Mouse (Mus musculus): ENCODE measurements at regions not wholly inside any gene's neighbourhood (a gene's known extent, or its start where the extent isn't known, plus 50 kb on each side); places are given as distances from the start of the nearest gene placed in this dataset.
"Not testable (repeated sequence)": the region's sequence is repeated elsewhere in the genome, so short reads cannot be mapped to it uniquely, and the experiment has no call there.

- intact Hi-C loops (cut with DNase I), result no loop called here
Measured at GRCm38 (mm10) chr10:104592009-104592603, 398.3 kb downstream of the Gm4340 start.

GRCm38 (mm10) chr10:104595920-104596319 lies 402.1 kb downstream of the Gm4340 start:
- intact Hi-C loops (cut with DNase I), result no loop called here
- DNase-seq (ENCODE audit: low spot score in 2 of 2), result peak in 1 of 2 experiments; percentile 5

More at GRCm38 (mm10) chr10:104592009-104592603, 398.3 kb downstream of the Gm4340 start:
- DNase-seq (ENCODE audit: low spot score in 2 of 2), result no peak

DNA sequence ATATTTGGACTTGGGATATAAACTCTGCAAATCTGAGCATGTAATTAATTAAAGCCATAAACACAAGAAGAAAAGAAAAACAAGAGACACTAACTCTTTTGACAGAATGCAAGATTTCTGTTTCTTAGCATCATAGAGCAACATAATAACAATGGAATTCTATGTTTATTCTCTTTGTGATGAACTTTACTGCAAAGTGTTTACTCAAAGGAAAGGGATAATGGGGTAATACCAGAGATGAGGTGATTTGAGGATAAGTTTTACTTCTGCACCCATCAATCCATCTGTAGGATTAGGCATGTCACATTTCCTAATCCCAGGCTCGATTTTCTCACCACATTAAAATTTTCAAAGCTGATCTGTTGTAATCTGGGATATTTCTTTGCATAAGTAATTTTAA lies 433.8 kb downstream of the Gm4340 start:
- DNase-seq (ENCODE audit: low spot score in 2 of 2), result no peak
- intact Hi-C loops (cut with DNase I), result no loop called here

DNA sequence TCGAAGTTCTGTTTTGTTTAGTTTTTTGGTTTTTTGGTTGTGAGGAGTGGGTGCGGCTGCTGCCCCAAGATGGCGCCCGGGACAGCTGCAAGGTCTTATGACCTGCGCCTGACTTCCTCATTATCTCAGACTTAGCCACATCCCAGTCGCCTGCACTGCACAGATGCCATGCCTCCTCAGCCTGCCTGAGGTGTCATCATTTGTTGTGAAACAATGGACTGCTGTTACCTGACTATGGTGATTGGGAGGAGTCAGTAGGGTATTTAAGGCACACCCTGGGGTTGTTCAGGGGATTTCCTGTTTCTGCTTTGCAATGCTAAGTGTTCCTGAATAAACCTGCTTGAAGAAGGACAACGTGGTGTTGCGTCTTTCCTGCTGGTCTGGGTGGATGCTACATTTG lies 457.2 kb downstream of the Gm4340 start:
- intact Hi-C loops (cut with DNase I), result no loop called here
- DNase-seq (ENCODE audit: low spot score in 2 of 2), result no peak

DNA sequence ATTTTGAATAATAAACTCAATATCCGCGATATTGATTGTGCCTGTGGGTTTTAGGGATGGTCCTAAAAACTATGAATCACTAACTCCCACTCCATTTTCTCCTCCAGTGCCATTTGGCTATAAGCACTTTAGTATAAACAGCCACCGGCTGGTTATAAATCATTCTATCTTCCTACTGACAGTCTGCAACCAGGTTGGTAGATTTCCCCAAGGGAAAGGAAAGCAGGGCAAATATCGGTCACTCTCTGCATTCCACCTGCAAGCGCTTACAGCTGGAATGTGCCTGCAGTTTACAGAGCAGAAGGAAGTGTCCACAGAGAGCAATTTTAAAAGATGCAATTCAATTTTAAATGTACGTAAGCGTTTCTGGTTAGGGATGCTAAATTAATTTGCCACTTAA lies 466.5 kb downstream of the Gm4340 start:
- intact Hi-C loops (cut with DNase I), result no loop called here
- DNase-seq (ENCODE audit: low spot score in 2 of 2), result no peak

- intact Hi-C loops (cut with DNase I), result no loop called here
- no peak for DNase-seq (ENCODE audit: low spot score in 2 of 2)
Measured at GRCm38 (mm10) chr10:104661672-104662071, 467.8 kb downstream of the Gm4340 start.

GRCm38 (mm10) chr10:104668286-104668685 lies 474.4 kb downstream of the Gm4340 start:
- intact Hi-C loops (cut with DNase I), result no loop called here
- no peak for DNase-seq (ENCODE audit: low spot score in 2 of 2)

DNA sequence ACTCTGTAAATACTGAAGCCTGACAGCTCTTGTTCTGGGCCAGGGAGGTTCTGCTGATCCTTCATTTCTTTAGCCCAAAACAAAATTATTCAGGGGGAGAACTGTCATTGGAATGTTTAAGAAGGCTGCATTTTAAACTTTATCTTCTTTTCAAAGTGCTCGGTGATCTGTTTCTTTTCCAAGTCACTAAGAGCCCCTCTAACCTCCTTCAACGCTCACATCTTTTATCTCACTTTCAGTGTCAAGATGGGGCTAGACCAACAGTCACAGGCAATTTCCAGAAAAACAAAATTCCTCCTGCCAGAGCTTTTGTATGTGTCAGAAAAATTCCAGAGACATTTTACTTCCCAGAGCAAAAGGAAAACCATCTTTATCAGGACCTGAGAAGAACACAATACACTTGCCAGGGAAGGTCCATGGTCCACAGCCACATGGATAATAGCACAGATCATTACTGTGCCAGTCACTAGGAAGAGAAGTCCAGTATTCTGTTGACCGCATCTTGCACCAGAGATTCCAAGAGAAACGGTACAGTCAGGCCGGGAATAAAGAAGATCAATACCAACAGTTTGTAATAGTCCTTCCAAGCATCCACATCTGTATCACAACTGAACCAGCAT lies 491.0 kb downstream of the Gm4340 start:
- intact Hi-C loops (cut with DNase I), result no loop called here
- no peak for DNase-seq (ENCODE audit: low spot score in 2 of 2)

GRCm38 (mm10) chr10:104685857-104686256 lies 492.0 kb downstream of the Gm4340 start:
- intact Hi-C loops (cut with DNase I), result no loop called here
- DNase-seq (ENCODE audit: low spot score in 2 of 2), result no peak

DNA sequence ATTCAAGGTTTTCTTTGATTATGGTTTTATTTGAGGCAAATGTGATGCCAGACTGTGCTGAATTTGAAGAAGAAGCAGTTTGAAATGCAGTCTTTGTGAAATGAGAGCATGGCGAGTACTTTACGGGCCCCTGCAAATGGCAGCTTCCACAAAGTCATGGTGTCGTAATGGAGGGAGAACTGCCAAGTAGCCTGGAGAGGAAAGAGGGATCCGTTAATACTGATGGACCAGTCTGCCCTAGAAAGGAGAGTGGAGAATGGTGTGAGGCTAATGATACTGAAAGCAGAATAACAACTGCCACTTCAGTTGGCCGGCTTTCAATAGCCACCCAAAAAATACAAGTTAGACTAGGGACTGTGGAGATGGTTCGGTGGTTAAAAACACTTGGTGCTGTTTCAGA lies 492.8 kb downstream of the Gm4340 start:
- intact Hi-C loops (cut with DNase I), result no loop called here
- DNase-seq (ENCODE audit: low spot score in 2 of 2), result no peak

DNA sequence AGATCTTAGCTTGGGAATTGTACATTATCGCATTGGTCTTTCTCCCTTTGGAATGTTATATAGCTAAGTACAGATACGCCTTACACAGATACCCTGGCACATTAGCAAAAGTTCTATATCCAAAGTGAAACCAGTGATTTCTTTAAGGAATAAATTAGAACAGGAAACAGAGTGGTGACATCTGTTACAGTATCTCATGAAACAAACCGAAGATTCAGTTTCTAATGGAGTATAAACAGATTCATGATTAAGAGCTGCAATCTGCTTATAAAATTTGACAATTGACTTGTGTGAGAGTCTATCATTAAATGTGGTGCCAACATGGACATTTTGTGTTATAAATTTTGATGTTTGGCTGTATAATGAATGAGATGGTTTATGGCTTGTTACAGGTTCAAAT lies 501.1 kb downstream of the Gm4340 start:
- intact Hi-C loops (cut with DNase I), result no loop called here
- no peak for DNase-seq (ENCODE audit: low spot score in 2 of 2)

GRCm38 (mm10) chr10:104708926-104709325 lies 515.1 kb downstream of the Gm4340 start:
- intact Hi-C loops (cut with DNase I), result no loop called here
- DNase-seq (ENCODE audit: low spot score in 2 of 2), result no peak

GRCm38 (mm10) chr10:104713281-104713915 lies 519.6 kb downstream of the Gm4340 start:
- intact Hi-C loops (cut with DNase I); DNase-seq (ENCODE audit: low spot score in 2 of 2): not testable (repeated sequence)

Data from left cerebral cortex, postnatal 36 days (tissue).